Mouse (Mus musculus) kidney, embryonic 15.5 days (tissue): ENCODE results near the gene Man1c1. TPM values are rescaled to one million over a fixed set of nuclear protein-coding genes. Genes with fewer than 3 reads are reported as not detected.

Experiments
- ATAC-seq: fragments of 200-750 bp; cut with Nextera tagmentation; replicated peaks from 2 replicates; pipeline ENCODE4 v1.8.0; 2017; ENCODE audit warnings: moderate TSS enrichment; ENCODE audit not compliant: low FRiP score
- H3K27ac ChIP-seq: fragments of 300-500 bp; sonication (generic); 2 replicates; pipeline ENCODE4 v1.5.1; 2015; ENCODE audit warnings: mild to moderate bottlenecking, inconsistent platforms
- H3K27me3 ChIP-seq: fragments of 300-500 bp; sonication (generic); 2 replicates; pipeline ENCODE4 v1.6.1; 2015; ENCODE audit warnings: inconsistent platforms
- H3K36me3 ChIP-seq: fragments of 300-500 bp; sonication (generic); 2 replicates; pipeline ENCODE4 v1.6.1; 2015; ENCODE audit warnings: inconsistent platforms
- H3K4me1 ChIP-seq: fragments of 300-500 bp; sonication (generic); 2 replicates; pipeline ENCODE4 v1.6.1; 2015; ENCODE audit warnings: inconsistent platforms
- H3K4me2 ChIP-seq: fragments of 300-500 bp; sonication (generic); 2 replicates; pipeline ENCODE4 v1.6.1; 2015; ENCODE audit warnings: moderate library complexity, mild to moderate bottlenecking, inconsistent platforms
- H3K4me3 ChIP-seq: fragments of 300-500 bp; sonication (generic); replicated peaks from 2 replicates; pipeline ENCODE4 v1.5.1; 2015; ENCODE audit warnings: mild to moderate bottlenecking, inconsistent platforms
- H3K9ac ChIP-seq: fragments of 300-500 bp; sonication (generic); 2 replicates; pipeline ENCODE4 v1.6.1; 2015; ENCODE audit warnings: mild to moderate bottlenecking, inconsistent platforms
- H3K9me3 ChIP-seq: fragments of 300-500 bp; sonication (generic); replicated peaks from 2 replicates; pipeline ENCODE4 v1.6.1; 2016; ENCODE audit warnings: inconsistent platforms
- WGBS: fragments of 180-500 bp; shearing (Covaris S2); methylation state at CpG from one replicate; pipeline ENCODE4 v1.1.7; 2015; ENCODE audit warnings: mixed read lengths; 5-methylcytosine and 5-hydroxymethylcytosine counted together
- polyA plus RNA-seq: library from polyadenylated mRNA; unstranded; fragments of >200 nt; fragmentation: Nextera tagmentation; extraction: Ambion mirVana; gene quantifications from 2 replicates; pipeline ENCODE4 v1.2.1, GENCODE M21; 2015

Man1c1 gene
- polyA plus RNA-seq, 1 experiment from 2014 or later: 5.1 TPM

- WGBS: 89% methylated on average over 10 of the region's 10 CpGs
- H3K9me3 ChIP-seq: no peaks in the 10 kb centered on the region
- no peak for ATAC-seq
- H3K27ac ChIP-seq: no peak overlapping the region
- H3K4me2 ChIP-seq: no peak overlapping the region
- no peaks in the 10 kb centered on the region for H3K36me3 ChIP-seq
- H3K9ac ChIP-seq: no peak overlapping the region
- peaks cover 37% of the 10 kb centered on the region for H3K4me1 ChIP-seq
- no peak overlapping the region for H3K4me3 ChIP-seq
- no peaks in the 10 kb centered on the region for H3K27me3 ChIP-seq
These were observed 109.2 kb downstream of the Man1c1 start for GRCm38 (mm10) chr4:134594731-134595439.

GRCm38 (mm10) chr4:134592442-134592841 lies 111.6 kb downstream of the Man1c1 start:
- peaks cover 43% of the 10 kb centered on the region for H3K4me1 ChIP-seq
- peak overlapping the region; percentile 81; the same call in 1 of the 2 replicates for H3K27ac ChIP-seq
- H3K4me2 ChIP-seq: no peak overlapping the region
- no peaks in the 10 kb centered on the region for H3K9me3 ChIP-seq
- no peaks in the 10 kb centered on the region for H3K36me3 ChIP-seq
- H3K27me3 ChIP-seq: no peaks in the 10 kb centered on the region
- WGBS: 52% methylated on average over 4 of the region's 4 CpGs
- H3K4me3 ChIP-seq: no peak overlapping the region
- no peak for ATAC-seq
- H3K9ac ChIP-seq: no peak overlapping the region

GRCm38 (mm10) chr4:134591506-134592061 lies 112.5 kb downstream of the Man1c1 start:
- H3K4me2 ChIP-seq: 0 out of 2 replicates have a peak overlapping the region, but pooled peaks have one; percentile 7
- no peak overlapping the region for H3K4me3 ChIP-seq
- H3K9me3 ChIP-seq: no peaks in the 10 kb centered on the region
- no peaks in the 10 kb centered on the region for H3K27me3 ChIP-seq
- peak; percentile 60 for ATAC-seq
- H3K9ac ChIP-seq: no peak overlapping the region
- H3K27ac ChIP-seq: peak overlapping the region; percentile 81
- H3K4me1 ChIP-seq: peaks cover 34% of the 10 kb centered on the region
- no peaks in the 10 kb centered on the region for H3K36me3 ChIP-seq
- 24% methylated on average over 11 of the region's 11 CpGs for WGBS

GRCm38 (mm10) chr4:134590227-134590926 lies 113.7 kb downstream of the Man1c1 start:
- H3K4me2 ChIP-seq: no peak overlapping the region
- H3K4me1 ChIP-seq: peaks cover 32% of the 10 kb centered on the region
- ATAC-seq: no peak
- H3K36me3 ChIP-seq: no peaks in the 10 kb centered on the region
- no peak overlapping the region for H3K27ac ChIP-seq
- 71% methylated on average over 10 of the region's 10 CpGs for WGBS
- H3K9ac ChIP-seq: no peak overlapping the region
- H3K4me3 ChIP-seq: no peak overlapping the region
- H3K27me3 ChIP-seq: no peaks in the 10 kb centered on the region
- H3K9me3 ChIP-seq: no peaks in the 10 kb centered on the region

GRCm38 (mm10) chr4:134589786-134590185 lies 114.3 kb downstream of the Man1c1 start:
- peaks cover 32% of the 10 kb centered on the region for H3K4me1 ChIP-seq

GRCm38 (mm10) chr4:134588951-134589350 lies 115.1 kb downstream of the Man1c1 start:
- no peak overlapping the region for H3K4me3 ChIP-seq
- no peaks in the 10 kb centered on the region for H3K9me3 ChIP-seq
- H3K27ac ChIP-seq: no peak overlapping the region
- no peak for ATAC-seq
- no peak overlapping the region for H3K4me2 ChIP-seq
- H3K9ac ChIP-seq: no peak overlapping the region
- 87% methylated on average over 5 of the region's 5 CpGs for WGBS
- no peaks in the 10 kb centered on the region for H3K27me3 ChIP-seq
- H3K4me1 ChIP-seq: peaks cover 32% of the 10 kb centered on the region
- H3K36me3 ChIP-seq: no peaks in the 10 kb centered on the region

More at GRCm38 (mm10) chr4:134589786-134590185, 114.3 kb downstream of the Man1c1 start:
- no peaks in the 10 kb centered on the region for H3K36me3 ChIP-seq
- no peak overlapping the region for H3K9ac ChIP-seq
- no peak overlapping the region for H3K4me3 ChIP-seq
- no peaks in the 10 kb centered on the region for H3K27me3 ChIP-seq
- ATAC-seq: no peak
- 69% methylated on average over 9 of the region's 9 CpGs for WGBS
- H3K9me3 ChIP-seq: no peaks in the 10 kb centered on the region
- no peak overlapping the region for H3K4me2 ChIP-seq
- H3K27ac ChIP-seq: no peak overlapping the region

- Histone ChIP-seq H3K9ac (no peak overlapping the region), H3K4me2 (no peak overlapping the region), H3K4me1 (peaks cover 32% of the 10 kb centered on the region), H3K4me3 (no peak overlapping the region), H3K9me3 (no peaks in the 10 kb centered on the region), H3K36me3 (no peaks in the 10 kb centered on the region), H3K27me3 (no peaks in the 10 kb centered on the region), H3K27ac (no peak overlapping the region)
- ATAC-seq: no peak
- WGBS: 84% methylated on average over 9 of the region's 9 CpGs
These were observed 115.8 kb downstream of the Man1c1 start for GRCm38 (mm10) chr4:134588287-134588686.

- no peak for ATAC-seq
These were observed 116.4 kb downstream of the Man1c1 start for GRCm38 (mm10) chr4:134587636-134588197.

GRCm38 (mm10) chr4:134586631-134587030 lies 117.5 kb downstream of the Man1c1 start:
- no peak overlapping the region for H3K4me2 ChIP-seq
- H3K9me3 ChIP-seq: no peaks in the 10 kb centered on the region
- no peak overlapping the region for H3K9ac ChIP-seq
- no peak overlapping the region for H3K4me3 ChIP-seq
- no peak overlapping the region for H3K27ac ChIP-seq
- 94% methylated on average over 1 of the region's 1 CpGs for WGBS
- H3K36me3 ChIP-seq: no peaks in the 10 kb centered on the region
- no peaks in the 10 kb centered on the region for H3K27me3 ChIP-seq
- H3K4me1 ChIP-seq: peaks cover 18% of the 10 kb centered on the region
- ATAC-seq: no peak

More at GRCm38 (mm10) chr4:134587636-134588197, 116.4 kb downstream of the Man1c1 start:
- WGBS: 58% methylated on average over 11 of the region's 11 CpGs
- Histone ChIP-seq H3K4me3 (no peak overlapping the region), H3K9ac (no peak overlapping the region), H3K27me3 (no peaks in the 10 kb centered on the region), H3K9me3 (no peaks in the 10 kb centered on the region), H3K4me2 (no peak overlapping the region), H3K27ac (no peak overlapping the region), H3K36me3 (no peaks in the 10 kb centered on the region), H3K4me1 (peaks cover 28% of the 10 kb centered on the region)

- Histone ChIP-seq H3K9me3 (no peaks in the 10 kb centered on the region), H3K4me3 (no peak overlapping the region), H3K4me1 (peaks cover 12% of the 10 kb centered on the region), H3K9ac (no peak overlapping the region), H3K4me2 (no peak overlapping the region), H3K27ac (no peak overlapping the region), H3K36me3 (no peaks in the 10 kb centered on the region), H3K27me3 (no peaks in the 10 kb centered on the region)
- no peak for ATAC-seq
- 89% methylated on average over 7 of the region's 7 CpGs for WGBS
These were observed 118.0 kb downstream of the Man1c1 start for GRCm38 (mm10) chr4:134586126-134586525.

GRCm38 (mm10) chr4:134583513-134583912 lies 120.6 kb downstream of the Man1c1 start:
- no peak overlapping the region for H3K4me2 ChIP-seq
- WGBS: 66% methylated on average over 3 of the region's 3 CpGs
- H3K27me3 ChIP-seq: no peaks in the 10 kb centered on the region
- no peaks in the 10 kb centered on the region for H3K9me3 ChIP-seq
- H3K4me1 ChIP-seq: peaks cover 22% of the 10 kb centered on the region
- H3K36me3 ChIP-seq: no peaks in the 10 kb centered on the region
- no peak for ATAC-seq
- no peak overlapping the region for H3K4me3 ChIP-seq
- H3K27ac ChIP-seq: no peak overlapping the region
- H3K9ac ChIP-seq: no peak overlapping the region

GRCm38 (mm10) chr4:134581365-134581764 lies 122.7 kb downstream of the Man1c1 start:
- H3K9me3 ChIP-seq: no peaks in the 10 kb centered on the region
- H3K4me2 ChIP-seq: no peak overlapping the region
- 57% methylated on average over 8 of the region's 8 CpGs for WGBS

More at GRCm38 (mm10) chr4:134581365-134581764, 122.7 kb downstream of the Man1c1 start:
- H3K4me1 ChIP-seq: peaks cover 20% of the 10 kb centered on the region
- H3K9ac ChIP-seq: no peak overlapping the region
- no peaks in the 10 kb centered on the region for H3K36me3 ChIP-seq
- no peak overlapping the region for H3K4me3 ChIP-seq
- H3K27me3 ChIP-seq: no peaks in the 10 kb centered on the region
- H3K27ac ChIP-seq: no peak overlapping the region
- ATAC-seq: no peak
